Mouse (Mus musculus) myocyte (in vitro differentiated cells): ENCODE data around the gene Zfp523. TPM values are rescaled to one million over a fixed set of nuclear protein-coding genes. Genes with fewer than 3 reads are reported as not detected.

Experiments
- H3K27me3 ChIP-seq: one replicate; pipeline ENCODE4 v1.6.1; 2011; ENCODE audit not compliant: control insufficient read depth, insufficient read depth, insufficient read length
- H3K36me3 ChIP-seq: one replicate; pipeline ENCODE4 v1.6.1; 2011; ENCODE audit not compliant: control insufficient read depth, insufficient read depth
- H3K4me2 ChIP-seq: one replicate; pipeline ENCODE4 v1.6.1; 2011; ENCODE audit warnings: low read depth, control low read depth
- H3K4me3 ChIP-seq: one replicate; pipeline ENCODE4 v1.5.1; 2011; ENCODE audit warnings: mild to moderate bottlenecking, control low read depth, moderate library complexity
- H3K79me2 ChIP-seq: one replicate; pipeline ENCODE4 v1.6.1; 2011; ENCODE audit not compliant: control insufficient read depth, insufficient read depth
- H3ac ChIP-seq: one replicate; pipeline ENCODE4 v1.6.1; 2011; ENCODE audit not compliant: control insufficient read depth, insufficient read length
- CEBPB ChIP-seq: IDR thresholded peaks from 2 replicates; pipeline ENCODE4 v1.6.1; 2011; ENCODE audit warnings: mild to moderate bottlenecking, moderate library complexity; ENCODE audit not compliant: poor library complexity, insufficient read depth, severe bottlenecking
- E2F4 ChIP-seq: IDR thresholded peaks from one replicate; pipeline ENCODE4 v1.6.1; 2011; ENCODE audit warnings: mild to moderate bottlenecking, control low read depth, moderate library complexity; ENCODE audit not compliant: insufficient read depth
- MAX ChIP-seq: IDR thresholded peaks from one replicate; pipeline ENCODE4 v1.6.1; 2011; ENCODE audit warnings: low read depth, mild to moderate bottlenecking, control low read depth
- MYOD1 ChIP-seq, 3 experiments: IDR thresholded peaks; one replicate each; pipeline ENCODE4 v1.6.1; 2011; ENCODE audit warnings: control low read depth in 2 of 3, low read depth in 2 of 3, mild to moderate bottlenecking in 2 of 3, moderate library complexity in 1 of 3; ENCODE audit not compliant: insufficient read length in 2 of 3, control insufficient read depth in 1 of 3
- MYOG ChIP-seq, 3 experiments: IDR thresholded peaks; one replicate each; pipeline ENCODE4 v1.6.1; 2011; ENCODE audit warnings: control low read depth in 2 of 3, low read depth in 2 of 3, mild to moderate bottlenecking in 2 of 3; ENCODE audit not compliant: insufficient read length in 2 of 3, control insufficient read depth in 1 of 3, insufficient read depth in 1 of 3
- POLR2A ChIP-seq: IDR thresholded peaks from one replicate; pipeline ENCODE4 v1.6.1; 2011; ENCODE audit warnings: low read depth, mild to moderate bottlenecking, control low read depth, moderate library complexity; ENCODE audit not compliant: insufficient read length
- POLR2AphosphoS2 ChIP-seq: IDR thresholded peaks from one replicate; pipeline ENCODE4 v1.6.1; 2011; ENCODE audit warnings: low read depth, control low read depth; ENCODE audit not compliant: insufficient read length
- REST ChIP-seq: IDR thresholded peaks from one replicate; pipeline ENCODE4 v1.6.1; 2011; ENCODE audit warnings: mild to moderate bottlenecking, control low read depth, moderate library complexity; ENCODE audit not compliant: insufficient read depth, insufficient read length
- SRF ChIP-seq: IDR thresholded peaks from one replicate; pipeline ENCODE4 v1.6.1; 2011; ENCODE audit warnings: low read depth; ENCODE audit not compliant: control insufficient read depth, insufficient read length
- TCF12 ChIP-seq: IDR thresholded peaks from one replicate; pipeline ENCODE4 v1.6.1; 2011; ENCODE audit warnings: mild to moderate bottlenecking, control low read depth; ENCODE audit not compliant: poor library complexity, insufficient read depth, severe bottlenecking
- TCF3 ChIP-seq: IDR thresholded peaks from one replicate; pipeline ENCODE4 v1.6.1; 2011; ENCODE audit warnings: low read depth, control low read depth; ENCODE audit not compliant: insufficient read length
- USF1 ChIP-seq: IDR thresholded peaks from one replicate; pipeline ENCODE4 v1.6.1; 2011; ENCODE audit warnings: low read depth, mild to moderate bottlenecking, control low read depth, moderate library complexity
- polyA plus RNA-seq: library from polyadenylated mRNA; unstranded; fragments of >200 nt; fragmentation: generic; extraction: Trizol; gene quantifications from one replicate; pipeline ENCODE4 v1.2.1, GENCODE M21; 2012; ENCODE audit warnings: missing spikeins

Zfp523 gene
- polyA plus RNA-seq, 1 experiment: 32.8 TPM

GRCm38 (mm10) chr17:28242296-28242695, 65.4 kb downstream of the Zfp523 start:
- Histone ChIP-seq H3K4me2 (no peak overlapping the region), H3K4me3 (no peak overlapping the region), H3K36me3 (peaks cover 13% of the 10 kb centered on the region), H3ac (no peak overlapping the region), H3K79me2 (peaks cover 37% of the 10 kb centered on the region), H3K27me3 (no peaks in the 10 kb centered on the region)
- TF ChIP-seq SRF (no peak), MYOD1 (IDR thresholded peaks at IDR 0.05; ENCODE audit: control insufficient read depth in 1 of 3, insufficient read length in 2 of 3, low read depth in 2 of 3) (no peak), MYOG (IDR thresholded peaks at IDR 0.05; ENCODE audit: control insufficient read depth in 1 of 3, insufficient read depth in 1 of 3, insufficient read length in 2 of 3, low read depth in 2 of 3) (no peak), E2F4 (no peak), POLR2A (no peak), REST (no peak), TCF3 (no peak), USF1 (no peak), CEBPB (no peak), TCF12 (no peak), POLR2AphosphoS2 (no peak), MAX (no peak)

DNA sequence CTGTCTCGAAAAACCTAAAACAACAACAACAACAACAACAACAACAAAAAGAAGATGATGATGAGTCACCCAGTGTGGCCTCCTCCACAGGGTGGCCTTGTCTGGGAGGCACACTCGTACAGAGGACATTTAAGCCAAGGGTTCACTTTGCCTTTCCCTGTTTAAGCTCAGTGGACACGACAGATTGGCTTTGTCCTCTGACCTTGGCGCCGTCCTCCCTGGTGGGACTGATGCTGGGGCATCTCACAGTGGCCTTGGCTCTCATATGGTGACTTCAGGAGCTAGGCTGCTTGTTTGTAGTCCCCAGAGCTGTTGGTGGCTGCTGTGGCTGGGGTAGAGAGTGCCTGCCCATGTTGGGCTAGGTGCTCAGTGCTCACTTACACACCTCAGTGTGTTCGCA, 67.3 kb downstream of the Zfp523 start:
- Histone ChIP-seq H3K4me3 (no peak overlapping the region), H3K79me2 (peaks cover 33% of the 10 kb centered on the region), H3K4me2 (no peak overlapping the region), H3K36me3 (peaks cover 13% of the 10 kb centered on the region), H3K27me3 (no peaks in the 10 kb centered on the region), H3ac (no peak overlapping the region)
- TF ChIP-seq MAX (no peak), REST (no peak), USF1 (no peak), CEBPB (no peak), E2F4 (no peak), TCF3 (no peak), POLR2AphosphoS2 (no peak), MYOG (IDR thresholded peaks at IDR 0.05; ENCODE audit: control insufficient read depth in 1 of 3, insufficient read depth in 1 of 3, insufficient read length in 2 of 3, low read depth in 2 of 3) (no peak), MYOD1 (IDR thresholded peaks at IDR 0.05; ENCODE audit: control insufficient read depth in 1 of 3, insufficient read length in 2 of 3, low read depth in 2 of 3) (no peak), TCF12 (no peak), SRF (no peak)

- Histone ChIP-seq H3K4me2 (no peak overlapping the region), H3K27me3 (no peaks in the 10 kb centered on the region), H3K36me3 (peaks cover 12% of the 10 kb centered on the region), H3K4me3 (no peak overlapping the region), H3ac (no peak overlapping the region), H3K79me2 (peaks cover 29% of the 10 kb centered on the region)
- TF ChIP-seq TCF12 (no peak), TCF3 (no peak), POLR2A (no peak), REST (no peak), USF1 (no peak)
These were observed 67.8 kb downstream of the Zfp523 start for GRCm38 (mm10) chr17:28244714-28245113.

DNA sequence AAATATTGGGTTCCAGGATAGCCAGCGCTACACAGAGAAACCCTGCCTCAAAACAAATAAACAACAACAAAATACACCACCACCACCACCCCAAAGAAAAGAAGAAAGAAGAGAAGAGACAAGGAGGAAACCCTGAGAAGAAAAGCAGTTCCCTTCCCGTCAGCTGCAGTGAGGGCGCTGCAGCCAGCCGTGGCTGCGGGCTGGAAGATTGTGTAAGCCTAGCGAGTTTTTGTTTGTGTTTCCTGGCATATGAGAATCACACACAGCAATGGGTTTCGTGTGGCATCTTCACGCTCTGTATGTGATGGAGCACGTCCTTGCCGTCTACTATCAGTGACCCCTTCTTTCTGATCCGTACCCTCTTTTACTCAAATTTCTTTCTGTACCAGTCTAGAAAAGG, 69.7 kb downstream of the Zfp523 start:
- H3ac ChIP-seq: no peak overlapping the region
- no peak overlapping the region for H3K4me3 ChIP-seq
- TF ChIP-seq REST: no peak
- no peak for TF ChIP-seq CEBPB
- TF ChIP-seq E2F4: no peak
- no peak for TF ChIP-seq MAX
- TF ChIP-seq MYOD1 (IDR thresholded peaks at IDR 0.05; ENCODE audit: control insufficient read depth in 1 of 3, insufficient read length in 2 of 3, low read depth in 2 of 3): no peak
- no peak for TF ChIP-seq TCF12
- TF ChIP-seq SRF: no peak
- TF ChIP-seq USF1: no peak
- no peak for TF ChIP-seq POLR2A
- no peak for TF ChIP-seq TCF3
- TF ChIP-seq POLR2AphosphoS2: no peak
- TF ChIP-seq MYOG (IDR thresholded peaks at IDR 0.05; ENCODE audit: control insufficient read depth in 1 of 3, insufficient read depth in 1 of 3, insufficient read length in 2 of 3, low read depth in 2 of 3): no peak
- H3K4me2 ChIP-seq: peak overlapping the region; percentile 82
- H3K79me2 ChIP-seq: peaks cover 29% of the 10 kb centered on the region
- no peaks in the 10 kb centered on the region for H3K27me3 ChIP-seq
- no peaks in the 10 kb centered on the region for H3K36me3 ChIP-seq

- Histone ChIP-seq H3K27me3 (no peaks in the 10 kb centered on the region), H3ac (no peak overlapping the region), H3K4me3 (no peak overlapping the region), H3K4me2 (peak overlapping the region; percentile 82), H3K36me3 (no peaks in the 10 kb centered on the region), H3K79me2 (peaks cover 34% of the 10 kb centered on the region)
- TF ChIP-seq POLR2A (peak; percentile 54), MYOG (IDR thresholded peaks at IDR 0.05; ENCODE audit: control insufficient read depth in 1 of 3, insufficient read depth in 1 of 3, insufficient read length in 2 of 3, low read depth in 2 of 3) (peak in 1 of 3 experiments; percentile 24), TCF12 (no peak), REST (no peak), TCF3 (no peak), MYOD1 (IDR thresholded peaks at IDR 0.05; ENCODE audit: control insufficient read depth in 1 of 3, insufficient read length in 2 of 3, low read depth in 2 of 3) (no peak), POLR2AphosphoS2 (no peak), SRF (no peak), E2F4 (no peak), USF1 (peak; percentile 85), CEBPB (no peak), MAX (peak; percentile 29)
These were observed 70.7 kb downstream of the Zfp523 start for GRCm38 (mm10) chr17:28247613-28248012.
